Mouse (Mus musculus) forebrain, embryonic 14.5 days (tissue): Measurements from ENCODE around the gene Ifitm3. TPM values are rescaled to one million over a fixed set of nuclear protein-coding genes. Genes with fewer than 3 reads are reported as not detected.

Experiments
- ATAC-seq: fragments of 200-750 bp; cut with Nextera tagmentation; 2 replicates; pipeline ENCODE4 v1.8.0; 2017; ENCODE audit warnings: mild to moderate bottlenecking, moderate library complexity
- DNase-seq: peaks from one replicate; pipeline ENCODE4 v3.0.0-alpha.2; 2015; ENCODE audit warnings: low spot score
- H3K27ac ChIP-seq: fragments of 300-500 bp; sonication (generic); 2 replicates; pipeline ENCODE4 v1.5.1; 2014; ENCODE audit warnings: low read depth, mild to moderate bottlenecking, control low read depth, low read length, moderate library complexity
- H3K27me3 ChIP-seq: fragments of 300-500 bp; sonication (generic); replicated peaks from 2 replicates; pipeline ENCODE4 v1.6.1; 2014; ENCODE audit warnings: low read length, control low read depth, mixed read lengths; ENCODE audit not compliant: control insufficient read depth, insufficient read depth
- H3K36me3 ChIP-seq: fragments of 300-500 bp; sonication (generic); 2 replicates; pipeline ENCODE4 v1.6.1; 2014; ENCODE audit warnings: low read length, control low read depth; ENCODE audit not compliant: control insufficient read depth, insufficient read depth
- H3K4me1 ChIP-seq: fragments of 300-500 bp; sonication (generic); 2 replicates; pipeline ENCODE4 v1.6.1; 2014; ENCODE audit warnings: antibody characterized with exemption, low read length, control low read depth; ENCODE audit not compliant: control insufficient read depth, insufficient read depth
- H3K4me2 ChIP-seq: fragments of 300-500 bp; sonication (generic); 2 replicates; pipeline ENCODE4 v1.6.1; 2014; ENCODE audit warnings: mild to moderate bottlenecking, control low read depth, low read length
- H3K4me3 ChIP-seq: fragments of 300-500 bp; sonication (generic); 2 replicates; pipeline ENCODE4 v1.5.1; 2014; ENCODE audit warnings: low read depth, low read length, control low read depth
- H3K9ac ChIP-seq: fragments of 300-500 bp; sonication (generic); 2 replicates; pipeline ENCODE4 v1.6.1; 2014; ENCODE audit warnings: mild to moderate bottlenecking, low read length, control low read depth, moderate library complexity
- H3K9me3 ChIP-seq: fragments of 300-500 bp; sonication (generic); replicated peaks from 2 replicates; pipeline ENCODE4 v1.6.1; 2016; ENCODE audit warnings: low read length, control low read depth, mixed read lengths; ENCODE audit not compliant: control insufficient read depth
- WGBS: fragments of 180-500 bp; shearing (Covaris S2); extraction: QIAGEN DNeasy Blood & Tissue Kit; methylation state at CpG from one replicate; pipeline ENCODE4 v1.1.7; 2014; 5-methylcytosine and 5-hydroxymethylcytosine counted together
- polyA plus RNA-seq: library from polyadenylated mRNA; unstranded; fragments of >200 nt; fragmentation: Nextera tagmentation; extraction: Ambion mirVana; gene quantifications from 2 replicates; pipeline ENCODE4 v1.2.1, GENCODE M21; 2014

Gene Ifitm3
- polyA plus RNA-seq, result 24.7 and 29.7 TPM in 2 replicates

- no peaks in the 10 kb centered on the region for H3K4me1 ChIP-seq
- no peaks in the 10 kb centered on the region for H3K27me3 ChIP-seq
- DNase-seq, result peak; percentile 5
- WGBS, result 43% methylated on average over 10 of the region's 10 CpGs
- no peak within 1 kb of the TSS for H3K27ac ChIP-seq
- H3K9me3 ChIP-seq, result no peaks in the 10 kb centered on the region
- H3K36me3 ChIP-seq, result no peaks in the 10 kb centered on the region
- H3K4me2 ChIP-seq, result peak within 1 kb of the TSS; percentile 3; the same call in 1 of the 2 replicates
- no peak for ATAC-seq
- H3K4me3 ChIP-seq, result no peak within 1 kb of the TSS
- H3K9ac ChIP-seq, result no peak within 1 kb of the TSS
These were observed at the start of gene Ifitm3 for GRCm38 (mm10) chr7:141010593-141010992. Ifitm3 (minus strand) TSS chr7:141010770.

- peak overlapping the region; percentile 97 for H3K9ac ChIP-seq
- 66% methylated on average over 2 of the region's 2 CpGs for WGBS
- H3K9me3 ChIP-seq, result no peaks in the 10 kb centered on the region
- peaks cover 17% of the 10 kb centered on the region; the same call in 1 of the 2 replicates for H3K4me1 ChIP-seq
- DNase-seq (no peak), ATAC-seq (no peak)
- no peaks in the 10 kb centered on the region for H3K27me3 ChIP-seq
- H3K4me2 ChIP-seq, result peak overlapping the region; percentile 82
- peak overlapping the region; percentile 94 for H3K4me3 ChIP-seq
- peak overlapping the region; percentile 80 for H3K27ac ChIP-seq
- peaks cover 14% of the 10 kb centered on the region for H3K36me3 ChIP-seq
These were observed 49.4 kb upstream of the Ifitm3 start for GRCm38 (mm10) chr7:141059929-141060328.

- WGBS, result 94% methylated on average over 14 of the region's 14 CpGs
- Histone ChIP-seq H3K36me3 (peaks cover 2% of the 10 kb centered on the region; the same call in 1 of the 2 replicates), H3K9ac (no peak overlapping the region), H3K9me3 (no peaks in the 10 kb centered on the region), H3K4me2 (no peak overlapping the region), H3K4me3 (no peak overlapping the region), H3K27ac (no peak overlapping the region), H3K4me1 (peaks cover 17% of the 10 kb centered on the region; the same call in 1 of the 2 replicates), H3K27me3 (no peaks in the 10 kb centered on the region)
- DNase-seq (no peak), ATAC-seq (no peak)
These were observed 48.2 kb upstream of the Ifitm3 start for GRCm38 (mm10) chr7:141058601-141059341.

- Histone ChIP-seq H3K9ac (no peak overlapping the region), H3K27ac (no peak overlapping the region), H3K4me1 (peaks cover 15% of the 10 kb centered on the region; the same call in 1 of the 2 replicates), H3K4me2 (no peak overlapping the region), H3K36me3 (no peaks in the 10 kb centered on the region), H3K27me3 (no peaks in the 10 kb centered on the region), H3K9me3 (no peaks in the 10 kb centered on the region), H3K4me3 (no peak overlapping the region)
- DNase-seq (no peak), ATAC-seq (no peak)
- whole genome bisulfite sequencing, result 96% methylated on average over 1 of the region's 1 CpGs
These were observed 47.0 kb upstream of the Ifitm3 start for GRCm38 (mm10) chr7:141057541-141057940.

- WGBS, result 90% methylated on average over 6 of the region's 6 CpGs
- no peak for DNase-seq
- Histone ChIP-seq H3K9ac (no peak overlapping the region), H3K27ac (no peak overlapping the region), H3K9me3 (no peaks in the 10 kb centered on the region), H3K36me3 (no peaks in the 10 kb centered on the region), H3K4me1 (peaks cover 9% of the 10 kb centered on the region; the same call in 1 of the 2 replicates), H3K4me3 (no peak overlapping the region), H3K4me2 (no peak overlapping the region), H3K27me3 (no peaks in the 10 kb centered on the region)
- no peak for ATAC-seq
These were observed 46.4 kb upstream of the Ifitm3 start for GRCm38 (mm10) chr7:141056976-141057375.

GRCm38 (mm10) chr7:141055785-141056184, 45.2 kb upstream of the Ifitm3 start:
- Histone ChIP-seq H3K27me3 (no peaks in the 10 kb centered on the region), H3K36me3 (no peaks in the 10 kb centered on the region), H3K9me3 (no peaks in the 10 kb centered on the region), H3K27ac (no peak overlapping the region), H3K4me2 (no peak overlapping the region), H3K4me1 (peaks cover 5% of the 10 kb centered on the region; the same call in 1 of the 2 replicates), H3K4me3 (no peak overlapping the region), H3K9ac (no peak overlapping the region)
- WGBS, result 85% methylated on average over 4 of the region's 4 CpGs
- DNase-seq (no peak), ATAC-seq (no peak)

DNA sequence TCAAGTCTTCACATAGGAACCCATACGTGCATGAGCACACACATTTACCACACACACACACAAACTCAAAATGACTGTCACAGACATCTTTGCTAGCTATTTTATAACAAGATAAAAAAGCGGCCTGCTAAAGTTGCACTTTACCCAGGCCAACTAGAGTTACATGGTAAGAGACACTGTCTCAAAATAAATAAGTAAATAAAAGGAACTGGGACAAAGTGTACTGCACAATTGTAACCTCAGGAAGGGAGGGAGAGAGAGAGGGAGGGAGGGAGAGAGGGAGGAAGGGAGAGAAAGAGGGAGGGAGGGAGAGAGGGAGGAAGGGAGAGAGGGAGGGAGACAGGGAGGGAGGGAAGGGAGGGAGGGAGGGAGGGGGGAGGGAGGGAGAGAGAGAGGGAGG, 41.9 kb upstream of the Ifitm3 start:
- Histone ChIP-seq H3K27me3 (no peaks in the 10 kb centered on the region), H3K9me3 (no peaks in the 10 kb centered on the region), H3K4me3 (no peak overlapping the region), H3K36me3 (no peaks in the 10 kb centered on the region), H3K4me2 (no peak overlapping the region), H3K27ac (no peak overlapping the region), H3K4me1 (peaks cover 4% of the 10 kb centered on the region), H3K9ac (no peak overlapping the region)
- no peak for ATAC-seq
- DNase-seq, result no peak
- 80% methylated on average over 2 of the region's 2 CpGs for WGBS

GRCm38 (mm10) chr7:141052016-141052415, 41.4 kb upstream of the Ifitm3 start:
- Histone ChIP-seq H3K4me1 (peaks cover 7% of the 10 kb centered on the region), H3K27ac (no peak overlapping the region), H3K36me3 (no peaks in the 10 kb centered on the region), H3K9ac (no peak overlapping the region), H3K4me2 (no peak overlapping the region), H3K4me3 (no peak overlapping the region), H3K9me3 (no peaks in the 10 kb centered on the region), H3K27me3 (no peaks in the 10 kb centered on the region; the same call in 1 of the 2 replicates)
- 92% methylated on average over 4 of the region's 4 CpGs for WGBS
- no peak for DNase-seq
- no peak for ATAC-seq

DNA sequence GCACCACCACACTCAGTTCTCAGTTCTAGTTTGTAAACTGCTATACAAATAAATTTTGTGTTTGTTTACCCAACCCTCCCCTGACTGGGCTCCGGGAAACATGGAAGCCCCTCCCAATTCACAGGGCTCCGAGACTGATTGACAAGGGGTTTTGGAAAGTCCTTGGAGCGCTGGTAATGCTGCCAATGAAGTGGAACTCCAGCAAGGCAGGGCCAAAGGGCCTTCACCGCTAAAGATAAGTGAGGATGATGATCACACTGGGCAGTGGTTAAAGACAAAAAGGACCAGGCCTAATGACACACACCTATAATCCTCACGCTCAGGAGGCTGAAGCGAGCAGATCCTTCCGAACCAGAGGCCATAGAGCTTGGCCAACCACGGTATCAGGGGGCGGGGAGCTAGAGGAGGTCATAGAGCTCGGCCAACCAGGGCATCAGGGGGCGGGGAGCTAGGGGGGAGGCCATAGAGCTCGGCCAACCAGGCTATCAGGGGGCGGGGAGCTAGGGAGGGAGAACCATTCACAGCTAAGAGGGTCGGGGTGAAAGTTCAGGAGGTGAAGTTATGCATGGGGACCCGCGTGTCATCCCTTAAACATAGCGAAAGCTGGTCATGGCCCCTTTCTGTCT, 40.6 kb upstream of the Ifitm3 start:
- no peak overlapping the region for H3K27ac ChIP-seq
- H3K9ac ChIP-seq, result no peak overlapping the region
- no peaks in the 10 kb centered on the region for H3K9me3 ChIP-seq
- H3K4me1 ChIP-seq, result peaks cover 7% of the 10 kb centered on the region
- no peaks in the 10 kb centered on the region for H3K36me3 ChIP-seq
- ATAC-seq, result no peak
- WGBS, result 73% methylated on average over 17 of the region's 17 CpGs
- no peak for DNase-seq
- no peaks in the 10 kb centered on the region; the same call in 1 of the 2 replicates for H3K27me3 ChIP-seq
- no peak overlapping the region for H3K4me3 ChIP-seq
- H3K4me2 ChIP-seq, result no peak overlapping the region
